Mouse (Mus musculus): ENCODE results near the gene Olfr509.

- no peak for TF ChIP-seq CTCF (conservative IDR thresholded peaks at IDR 0.05; ENCODE audit: low read length)
- TF ChIP-seq NANOG (IDR thresholded peaks at IDR 0.05; ENCODE audit: borderline replicate concordance, low read length): no peak
- TF ChIP-seq POU5F1 (IDR thresholded peaks at IDR 0.05; ENCODE audit: borderline replicate concordance, low read length): no peak
Measured at GRCm38 (mm10) chr7:108666118-108666517, 14.4 kb upstream of the Olfr509 start, which contains the start of gene Olfr510.
